Mouse (Mus musculus) lung, embryonic 16.5 days (tissue): ENCODE measurements around the gene G430095P16Rik. TPM values are rescaled to one million over a fixed set of nuclear protein-coding genes. Genes with fewer than 3 reads are reported as not detected.
A peak's percentile ranks its signal among the peaks of the same experiment; 100 is the strongest.

ENCODE experiments used
- ATAC-seq: fragments of 200-750 bp; cut with Nextera tagmentation; 2 replicates; pipeline ENCODE4 v1.8.0; 2017; ENCODE audit warnings: low read depth, mild to moderate bottlenecking, moderate library complexity
- H3K27ac ChIP-seq: fragments of 300-500 bp; sonication (generic); 2 replicates; pipeline ENCODE4 v1.5.1; 2014; ENCODE audit warnings: mild to moderate bottlenecking, control low read depth, low read length
- H3K27me3 ChIP-seq: fragments of 300-500 bp; sonication (generic); 2 replicates; pipeline ENCODE4 v1.6.1; 2014; ENCODE audit warnings: low read depth, low read length, mixed read lengths; ENCODE audit not compliant: control insufficient read depth, insufficient read depth
- H3K36me3 ChIP-seq: fragments of 300-500 bp; sonication (generic); 2 replicates; pipeline ENCODE4 v1.6.1; 2014; ENCODE audit warnings: low read length; ENCODE audit not compliant: control insufficient read depth, insufficient read depth
- H3K4me1 ChIP-seq: fragments of 300-500 bp; sonication (generic); replicated peaks from 2 replicates; pipeline ENCODE4 v1.6.1; 2014; ENCODE audit warnings: low read length, mixed read lengths; ENCODE audit not compliant: control insufficient read depth, insufficient read depth
- H3K4me2 ChIP-seq: fragments of 300-500 bp; sonication (generic); 2 replicates; pipeline ENCODE4 v1.6.1; 2014; ENCODE audit warnings: low read depth, low read length, control low read depth
- H3K4me3 ChIP-seq: fragments of 300-500 bp; sonication (generic); 2 replicates; pipeline ENCODE4 v1.5.1; 2014; ENCODE audit warnings: mild to moderate bottlenecking, low read length, control low read depth
- H3K9ac ChIP-seq: fragments of 300-500 bp; sonication (generic); 2 replicates; pipeline ENCODE4 v1.6.1; 2014; ENCODE audit warnings: low read length, control low read depth
- H3K9me3 ChIP-seq: fragments of 300-500 bp; sonication (generic); 2 replicates; pipeline ENCODE4 v1.6.1; 2016; ENCODE audit warnings: low read length; ENCODE audit not compliant: control insufficient read depth
- WGBS: fragments of 180-500 bp; shearing (Covaris S2); extraction: QIAGEN DNeasy Blood & Tissue Kit; methylation state at CpG from one replicate; pipeline ENCODE4 v1.1.7; 2014; 5-methylcytosine and 5-hydroxymethylcytosine counted together
- polyA plus RNA-seq: library from polyadenylated mRNA; unstranded; fragments of >200 nt; fragmentation: Nextera tagmentation; extraction: Ambion mirVana; gene quantifications from 2 replicates; pipeline ENCODE4 v1.2.1, GENCODE M21; 2015

Gene G430095P16Rik
- polyA plus RNA-seq, 1 experiment from 2014 or later: 3.1 TPM

GRCm38 (mm10) chr8:84689091-84689915 lies 33.5 kb upstream of the G430095P16Rik start:
- H3K4me3 ChIP-seq: peak overlapping the region; percentile 78
- H3K27ac ChIP-seq: peak overlapping the region; percentile 47
- H3K27me3 ChIP-seq: no peaks in the 10 kb centered on the region
- WGBS: under 1% methylated on average over 47 of the region's 47 CpGs
- peak overlapping the region; percentile 87 for H3K4me2 ChIP-seq
- H3K9ac ChIP-seq: peak overlapping the region; percentile 78
- H3K4me1 ChIP-seq: peaks cover 30% of the 10 kb centered on the region
- peak; percentile 85 for ATAC-seq
- H3K9me3 ChIP-seq: no peaks in the 10 kb centered on the region
- peaks cover 3% of the 10 kb centered on the region for H3K36me3 ChIP-seq

- no peaks in the 10 kb centered on the region for H3K9me3 ChIP-seq
- no peak overlapping the region for H3K27ac ChIP-seq
- WGBS: 35% methylated on average over 4 of the region's 4 CpGs
- no peaks in the 10 kb centered on the region for H3K27me3 ChIP-seq
- no peak overlapping the region for H3K4me3 ChIP-seq
- ATAC-seq: no peak
- H3K4me1 ChIP-seq: peaks cover 18% of the 10 kb centered on the region
- H3K9ac ChIP-seq: no peak overlapping the region
- peaks cover 26% of the 10 kb centered on the region for H3K36me3 ChIP-seq
- H3K4me2 ChIP-seq: no peak overlapping the region
Measured at GRCm38 (mm10) chr8:84693332-84693731, 29.5 kb upstream of the G430095P16Rik start.

DNA sequence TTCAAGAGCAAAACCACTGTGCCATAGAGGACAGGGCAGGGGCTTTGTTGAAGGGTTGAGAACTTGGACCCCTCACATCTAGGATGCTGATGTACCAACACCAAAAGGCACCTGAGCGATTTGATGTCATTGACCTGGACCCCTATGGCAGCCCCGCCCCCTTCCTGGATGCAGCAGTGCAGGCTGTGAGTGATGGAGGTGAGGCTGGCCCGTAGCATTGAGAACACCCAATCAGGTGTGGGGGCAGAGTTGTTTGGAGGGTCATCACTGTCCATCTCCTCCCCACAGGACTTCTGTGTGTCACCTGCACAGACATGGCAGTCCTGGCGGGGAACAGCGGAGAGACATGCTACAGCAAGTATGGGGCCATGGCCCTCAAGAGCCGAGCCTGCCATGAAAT lies 27.7 kb upstream of the G430095P16Rik start:
- Histone ChIP-seq H3K4me2 (no peak overlapping the region), H3K27ac (no peak overlapping the region), H3K9ac (no peak overlapping the region), H3K4me3 (no peak overlapping the region), H3K9me3 (no peaks in the 10 kb centered on the region), H3K4me1 (peaks cover 19% of the 10 kb centered on the region), H3K36me3 (peaks cover 27% of the 10 kb centered on the region), H3K27me3 (no peaks in the 10 kb centered on the region)
- no peak for ATAC-seq
- whole genome bisulfite sequencing: 85% methylated on average over 6 of the region's 6 CpGs

GRCm38 (mm10) chr8:84697166-84698130 lies 25.4 kb upstream of the G430095P16Rik start:
- 83% methylated on average over 14 of the region's 14 CpGs for WGBS
- no peak overlapping the region for H3K27ac ChIP-seq
- H3K9ac ChIP-seq: no peak overlapping the region
- no peak overlapping the region for H3K4me2 ChIP-seq
- peaks cover 25% of the 10 kb centered on the region for H3K36me3 ChIP-seq
- no peak overlapping the region for H3K4me3 ChIP-seq
- no peaks in the 10 kb centered on the region for H3K9me3 ChIP-seq
- no peaks in the 10 kb centered on the region for H3K27me3 ChIP-seq
- ATAC-seq: no peak
- H3K4me1 ChIP-seq: peaks cover 19% of the 10 kb centered on the region

GRCm38 (mm10) chr8:84698288-84698687 lies 24.5 kb upstream of the G430095P16Rik start:
- Histone ChIP-seq H3K27me3 (no peaks in the 10 kb centered on the region), H3K4me1 (peaks cover 17% of the 10 kb centered on the region), H3K9me3 (no peaks in the 10 kb centered on the region), H3K4me3 (no peak overlapping the region), H3K4me2 (no peak overlapping the region), H3K36me3 (peaks cover 24% of the 10 kb centered on the region), H3K9ac (no peak overlapping the region), H3K27ac (peak overlapping the region; percentile 82; the same call in 1 of the 2 replicates)
- no peak for ATAC-seq
- 85% methylated on average over 5 of the region's 5 CpGs for WGBS

GRCm38 (mm10) chr8:84698929-84699401 lies 23.8 kb upstream of the G430095P16Rik start:
- ATAC-seq: 0 out of 2 replicates have a peak, but pooled peaks have one; percentile 27
- WGBS: 62% methylated on average over 9 of the region's 9 CpGs

DNA sequence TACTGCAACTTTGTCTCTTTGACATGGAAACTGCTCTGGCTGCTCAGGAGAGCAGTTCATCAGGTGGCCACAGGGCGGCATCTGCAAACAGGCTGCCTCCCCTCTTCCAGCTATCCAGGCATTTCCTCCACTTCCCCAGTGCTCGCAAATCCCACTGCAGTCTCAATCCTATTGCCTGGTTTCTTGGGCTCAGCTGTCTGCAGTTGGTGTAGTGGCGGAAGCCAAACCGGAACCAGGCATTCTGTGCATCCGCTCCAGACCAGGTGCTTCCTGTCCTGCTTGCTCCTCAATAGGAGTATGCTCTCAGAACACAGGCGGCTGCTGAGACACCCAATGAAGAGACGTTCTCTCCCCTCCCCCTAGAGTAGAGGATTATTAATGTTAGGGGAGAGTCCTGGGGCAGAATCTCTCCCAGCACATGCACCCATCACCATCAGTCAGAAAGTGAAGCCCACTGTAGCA lies 22.9 kb upstream of the G430095P16Rik start:
- ATAC-seq: peak; percentile 51
- 45% methylated on average over 7 of the region's 7 CpGs for WGBS
- peak overlapping the region; percentile 85 for H3K27ac ChIP-seq

More at GRCm38 (mm10) chr8:84698929-84699401, 23.8 kb upstream of the G430095P16Rik start:
- no peak overlapping the region for H3K4me3 ChIP-seq
- no peaks in the 10 kb centered on the region; the same call in 1 of the 2 replicates for H3K27me3 ChIP-seq
- peaks cover 24% of the 10 kb centered on the region for H3K36me3 ChIP-seq
- H3K4me2 ChIP-seq: peak overlapping the region; percentile 14; the same call in 1 of the 2 replicates
- H3K27ac ChIP-seq: peak overlapping the region; percentile 82
- H3K9ac ChIP-seq: no peak overlapping the region
- H3K4me1 ChIP-seq: peaks cover 17% of the 10 kb centered on the region
- no peaks in the 10 kb centered on the region for H3K9me3 ChIP-seq

DNA sequence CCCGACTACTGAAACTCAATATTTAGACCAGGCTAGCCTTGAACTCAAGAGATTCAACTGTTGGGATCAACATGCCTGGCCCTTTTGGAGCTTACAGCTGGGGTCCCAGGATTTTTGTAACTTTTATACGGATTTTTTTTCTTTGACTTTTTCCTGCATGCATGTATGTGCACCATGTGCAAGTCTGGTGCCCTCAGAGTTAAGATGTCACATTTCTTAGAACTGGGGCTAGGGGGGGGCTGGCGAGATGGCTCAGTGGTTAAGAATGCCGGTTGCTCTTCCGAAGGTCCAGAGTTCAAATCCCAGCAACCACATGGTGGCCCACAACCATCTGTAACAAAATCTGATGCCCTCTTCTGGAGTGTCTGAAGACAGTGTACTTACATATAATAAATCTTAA lies 22.3 kb upstream of the G430095P16Rik start:
- Histone ChIP-seq H3K36me3 (peaks cover 16% of the 10 kb centered on the region), H3K4me2 (no peak overlapping the region), H3K4me1 (peaks cover 29% of the 10 kb centered on the region), H3K9me3 (no peaks in the 10 kb centered on the region), H3K4me3 (no peak overlapping the region), H3K9ac (no peak overlapping the region), H3K27me3 (no peaks in the 10 kb centered on the region; the same call in 1 of the 2 replicates), H3K27ac (peak overlapping the region; percentile 85)
- ATAC-seq: no peak
- 63% methylated on average over 5 of the region's 5 CpGs for WGBS

More for the DNA sequence above, 22.9 kb upstream of the G430095P16Rik start:
- Histone ChIP-seq H3K4me1 (peaks cover 22% of the 10 kb centered on the region), H3K9me3 (no peaks in the 10 kb centered on the region), H3K27me3 (no peaks in the 10 kb centered on the region; the same call in 1 of the 2 replicates), H3K4me2 (no peak overlapping the region), H3K4me3 (no peak overlapping the region), H3K9ac (no peak overlapping the region), H3K36me3 (peaks cover 21% of the 10 kb centered on the region)
